Mouse (Mus musculus) adrenal gland (tissue): Measurements from ENCODE around the gene Wasf1.

Experiments used
- intact Hi-C: fragments of 180-260 bp; cut with DNase I; formaldehyde crosslinking; loops from one replicate; pipeline ENCODE4 v1.15.1; 2025
- long read RNA-seq, 2 experiments: library from polyadenylated mRNA; unstranded; transcript quantifications; one replicate each; pipeline ENCODE4 v2.0.0; 2020; ENCODE audit warnings: borderline replicate concordance in 1 of 2; ENCODE audit not compliant: insufficient replicate concordance in 1 of 2

Gene Wasf1
- long read RNA-seq, experiment 1, partial matches to known transcripts = 1 of 3 reads
- long read RNA-seq, experiment 1, other reads (novel, unspliced or antisense) = 1 of 3 reads
- long read RNA-seq, experiment 2, partial matches to known transcripts = 1 of 1 reads
- long read RNA-seq, experiment 2, other reads (novel, unspliced or antisense) = 0 of 1 reads

- intact Hi-C loops = loop anchor here (5.0 to 10.0 kb wide), 2 partner anchors 198 to 231 kb away; partner anchors contain the start of gene Mettl24
Measured at GRCm38 (mm10) chr10:40882831-40883643, at the start of gene Wasf1, which contains the start of gene Cdc40. Gene Wasf1, plus strand, starts transcription at chr10:40883475. Gene Cdc40, minus strand, starts transcription at chr10:40883311.

GRCm38 (mm10) chr10:40840086-40840485, 43.2 kb upstream of the Wasf1 start:
- intact Hi-C loops = no loop called here

- intact Hi-C loops = no loop called here
Measured at GRCm38 (mm10) chr10:40843841-40844240, 39.4 kb upstream of the Wasf1 start.

GRCm38 (mm10) chr10:40844546-40844945, 38.7 kb upstream of the Wasf1 start:
- intact Hi-C loops = no loop called here

GRCm38 (mm10) chr10:40845626-40846025, 37.6 kb upstream of the Wasf1 start:
- intact Hi-C loops = no loop called here

GRCm38 (mm10) chr10:40847176-40847874, 36.0 kb upstream of the Wasf1 start:
- intact Hi-C loops = no loop called here

GRCm38 (mm10) chr10:40850644-40851043, 32.6 kb upstream of the Wasf1 start:
- intact Hi-C loops = no loop called here

- intact Hi-C loops = no loop called here
Measured at GRCm38 (mm10) chr10:40851138-40851537, 32.1 kb upstream of the Wasf1 start.

GRCm38 (mm10) chr10:40855616-40856015, 27.7 kb upstream of the Wasf1 start:
- intact Hi-C loops = no loop called here

- intact Hi-C loops = no loop called here
Measured at GRCm38 (mm10) chr10:40856703-40857102, 26.6 kb upstream of the Wasf1 start.

- intact Hi-C loops = no loop called here
Measured at GRCm38 (mm10) chr10:40857599-40857998, 25.7 kb upstream of the Wasf1 start.

GRCm38 (mm10) chr10:40868081-40868480, 15.2 kb upstream of the Wasf1 start:
- intact Hi-C loops = no loop called here

GRCm38 (mm10) chr10:40871301-40871700, 12.0 kb upstream of the Wasf1 start:
- intact Hi-C loops = no loop called here

- intact Hi-C loops = no loop called here
Measured at GRCm38 (mm10) chr10:40872052-40872451, 11.2 kb upstream of the Wasf1 start.

GRCm38 (mm10) chr10:40878246-40878645, 5.0 kb upstream of the Wasf1 start:
- intact Hi-C loops = no loop called here

GRCm38 (mm10) chr10:40879969-40880368, 3.3 kb upstream of the Wasf1 start:
- intact Hi-C loops = loop anchor here (5.0 to 10.0 kb wide), 2 partner anchors 195 to 228 kb away; partner anchors contain the start of gene Mettl24

GRCm38 (mm10) chr10:40881236-40881635, 2.0 kb upstream of the Wasf1 start:
- intact Hi-C loops = loop anchor here (5.0 to 10.0 kb wide), 2 partner anchors 196 to 229 kb away; partner anchors contain the start of gene Mettl24

GRCm38 (mm10) chr10:40882333-40882732, 942 bp upstream of the Wasf1 start:
- intact Hi-C loops = loop anchor here (5.0 to 10.0 kb wide), 2 partner anchors 198 to 230 kb away; partner anchors contain the start of gene Mettl24

GRCm38 (mm10) chr10:40883644-40884278, 486 bp downstream of the Wasf1 start:
- intact Hi-C loops = loop anchor here (5.0 to 10.0 kb wide), 2 partner anchors 199 to 231 kb away; partner anchors contain the start of gene Mettl24

GRCm38 (mm10) chr10:40884279-40884806, 1.1 kb downstream of the Wasf1 start:
- intact Hi-C loops = loop anchor here (5.0 to 10.0 kb wide), 2 partner anchors 200 to 232 kb away; partner anchors contain the start of gene Mettl24

- intact Hi-C loops = loop anchor here (10.0 kb wide), 1 partner anchor 201 kb away; the partner anchor contains the start of gene Mettl24
Measured at GRCm38 (mm10) chr10:40885432-40885831, 2.2 kb downstream of the Wasf1 start.
